Mouse (Mus musculus) midbrain, embryonic 16.5 days (tissue): Measurements from ENCODE around the gene Tnip1. TPM values are rescaled to one million over a fixed set of nuclear protein-coding genes. Genes with fewer than 3 reads are reported as not detected.
A peak's percentile ranks its signal among the peaks of the same experiment; 100 is the strongest.
"Not testable (repeated sequence)": the region's sequence is repeated elsewhere in the genome, so short reads cannot be mapped to it uniquely, and the experiment has no call there.

Experiments
- ATAC-seq: fragments of 200-750 bp; cut with Nextera tagmentation; 2 replicates; pipeline ENCODE4 v1.8.0; 2017; ENCODE audit warnings: moderate TSS enrichment
- H3K27ac ChIP-seq: fragments of 300-500 bp; sonication (generic); 2 replicates; pipeline ENCODE4 v1.5.1; 2014; ENCODE audit warnings: mild to moderate bottlenecking, low read length, mixed read lengths
- H3K27me3 ChIP-seq: fragments of 300-500 bp; sonication (generic); 2 replicates; pipeline ENCODE4 v1.6.1; 2014; ENCODE audit warnings: low read depth, low read length, mixed read lengths; ENCODE audit not compliant: control insufficient read depth, insufficient read depth
- H3K36me3 ChIP-seq: fragments of 300-500 bp; sonication (generic); 2 replicates; pipeline ENCODE4 v1.6.1; 2014; ENCODE audit warnings: mild to moderate bottlenecking, low read length, moderate library complexity, mixed read lengths; ENCODE audit not compliant: control insufficient read depth, insufficient read depth
- H3K4me1 ChIP-seq: fragments of 300-500 bp; sonication (generic); 2 replicates; pipeline ENCODE4 v1.6.1; 2014; ENCODE audit warnings: mild to moderate bottlenecking, low read length, mixed read lengths; ENCODE audit not compliant: control insufficient read depth, insufficient read depth
- H3K4me2 ChIP-seq: fragments of 300-500 bp; sonication (generic); 2 replicates; pipeline ENCODE4 v1.6.1; 2014; ENCODE audit warnings: mild to moderate bottlenecking, low read length, mixed read lengths
- H3K4me3 ChIP-seq: fragments of 300-500 bp; sonication (generic); 2 replicates; pipeline ENCODE4 v1.5.1; 2014; ENCODE audit warnings: low read depth, mild to moderate bottlenecking, low read length, moderate library complexity, mixed read lengths
- H3K9ac ChIP-seq: fragments of 300-500 bp; sonication (generic); 2 replicates; pipeline ENCODE4 v1.6.1; 2014; ENCODE audit warnings: low read depth, low read length, mixed read lengths
- H3K9me3 ChIP-seq: fragments of 300-500 bp; sonication (generic); replicated peaks from 2 replicates; pipeline ENCODE4 v1.6.1; 2014; ENCODE audit warnings: mild to moderate bottlenecking, low read length, mixed read lengths; ENCODE audit not compliant: control insufficient read depth, poor library complexity, severe bottlenecking
- WGBS: fragments of 180-500 bp; shearing (Covaris S2); extraction: QIAGEN DNeasy Blood & Tissue Kit; methylation state at CpG from one replicate; pipeline ENCODE4 v1.1.7; 2014; 5-methylcytosine and 5-hydroxymethylcytosine counted together
- polyA plus RNA-seq: library from polyadenylated mRNA; unstranded; fragments of >200 nt; fragmentation: Nextera tagmentation; extraction: Ambion mirVana; gene quantifications from 2 replicates; pipeline ENCODE4 v1.2.1, GENCODE M21; 2015

Tnip1 gene
- polyA plus RNA-seq, 1 experiment from 2014 or later, result 17.4 TPM

- H3K9me3 ChIP-seq, result no peaks in the 10 kb centered on the region
Measured at GRCm38 (mm10) chr11:54961164-54961850, 1.4 kb downstream of the Tnip1 start.

GRCm38 (mm10) chr11:54960251-54960650 lies 2.5 kb downstream of the Tnip1 start:
- Histone ChIP-seq H3K27me3 (no peaks in the 10 kb centered on the region), H3K36me3 (no peaks in the 10 kb centered on the region), H3K27ac (no peak overlapping the region), H3K9ac (no peak overlapping the region), H3K4me2 (no peak overlapping the region), H3K4me3 (no peak overlapping the region), H3K4me1 (no peaks in the 10 kb centered on the region), H3K9me3 (no peaks in the 10 kb centered on the region)
- 84% methylated on average over 6 of the region's 6 CpGs for WGBS
- no peak for ATAC-seq

More at GRCm38 (mm10) chr11:54961164-54961850, 1.4 kb downstream of the Tnip1 start:
- Histone ChIP-seq H3K9ac (no peak overlapping the region), H3K27ac (no peak overlapping the region), H3K36me3 (no peaks in the 10 kb centered on the region), H3K4me3 (no peak overlapping the region), H3K27me3 (no peaks in the 10 kb centered on the region), H3K4me2 (no peak overlapping the region), H3K4me1 (no peaks in the 10 kb centered on the region)
- no peak for ATAC-seq
- WGBS, result 71% methylated on average over 6 of the region's 6 CpGs

DNA sequence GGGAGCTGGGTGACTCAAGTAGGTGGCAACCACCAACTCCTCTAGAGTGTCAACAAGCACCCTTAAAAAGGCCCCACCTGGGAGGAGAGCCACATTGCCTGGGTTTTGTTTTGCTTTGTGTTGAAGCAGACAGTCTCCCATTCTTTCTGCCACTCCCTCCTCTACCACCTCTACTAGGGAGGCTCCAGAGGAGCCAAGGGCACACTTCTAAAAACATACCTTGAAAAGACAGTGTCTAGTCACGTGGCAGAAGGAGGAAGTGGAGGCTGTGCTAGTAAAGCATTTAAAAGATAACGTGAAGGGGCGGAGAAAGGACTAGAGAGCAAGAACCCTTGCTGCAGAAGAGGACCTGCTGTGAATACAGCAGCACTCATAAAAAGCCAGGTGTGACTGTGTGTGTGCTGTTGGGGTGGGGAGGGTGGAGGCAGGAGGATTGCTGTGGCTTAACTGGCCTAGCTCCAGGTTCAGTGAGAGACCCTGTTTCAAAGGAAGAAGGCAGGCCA lies 4.1 kb downstream of the Tnip1 start:
- H3K36me3 ChIP-seq, result no peaks in the 10 kb centered on the region
- no peaks in the 10 kb centered on the region for H3K27me3 ChIP-seq
- no peak for ATAC-seq
- no peak overlapping the region for H3K4me3 ChIP-seq
- no peaks in the 10 kb centered on the region for H3K9me3 ChIP-seq
- no peak overlapping the region for H3K9ac ChIP-seq
- peaks cover 13% of the 10 kb centered on the region; the same call in 1 of the 2 replicates for H3K4me1 ChIP-seq
- 56% methylated on average over 3 of the region's 3 CpGs for WGBS
- no peak overlapping the region for H3K27ac ChIP-seq
- no peak overlapping the region for H3K4me2 ChIP-seq

GRCm38 (mm10) chr11:54957708-54958107 lies 5.0 kb downstream of the Tnip1 start:
- not testable (repeated sequence) for H3K36me3 ChIP-seq, H3K9me3 ChIP-seq, H3K27ac ChIP-seq, H3K9ac ChIP-seq, H3K4me2 ChIP-seq, ATAC-seq, H3K4me3 ChIP-seq, H3K27me3 ChIP-seq
- peaks cover 13% of the 10 kb centered on the region; the same call in 1 of the 2 replicates for H3K4me1 ChIP-seq
- 92% methylated on average over 3 of the region's 3 CpGs for WGBS

DNA sequence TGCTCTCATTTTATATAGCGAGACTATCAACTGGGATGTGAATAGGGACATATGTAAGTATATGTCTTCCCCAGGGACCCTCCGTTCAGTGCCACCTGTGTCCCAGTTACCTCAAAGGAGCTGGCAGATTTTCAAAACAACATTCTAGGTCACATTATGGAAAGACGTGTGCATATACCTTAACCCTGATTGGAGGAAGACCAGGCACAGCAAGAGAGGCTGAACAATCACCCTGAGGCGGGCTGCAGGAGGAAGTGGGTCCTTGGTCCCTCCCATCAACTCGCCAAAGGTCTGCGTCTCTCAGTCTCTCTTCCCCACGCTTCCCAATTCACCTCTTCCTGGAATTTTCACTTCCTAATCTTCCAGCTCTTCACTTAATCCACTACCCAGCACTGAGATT lies 5.8 kb downstream of the Tnip1 start:
- peaks cover 13% of the 10 kb centered on the region; the same call in 1 of the 2 replicates for H3K4me1 ChIP-seq
- H3K4me3 ChIP-seq, result no peak overlapping the region
- ATAC-seq, result no peak
- 77% methylated on average over 7 of the region's 7 CpGs for WGBS
- no peak overlapping the region for H3K4me2 ChIP-seq
- H3K9me3 ChIP-seq, result no peaks in the 10 kb centered on the region
- H3K36me3 ChIP-seq, result no peaks in the 10 kb centered on the region
- no peaks in the 10 kb centered on the region for H3K27me3 ChIP-seq
- no peak overlapping the region for H3K27ac ChIP-seq
- H3K9ac ChIP-seq, result no peak overlapping the region

GRCm38 (mm10) chr11:54955735-54956480 lies 6.8 kb downstream of the Tnip1 start:
- Histone ChIP-seq H3K4me3 (peak overlapping the region; percentile 81), H3K9me3 (no peaks in the 10 kb centered on the region), H3K4me2 (peak overlapping the region; percentile 71), H3K4me1 (peaks cover 13% of the 10 kb centered on the region; the same call in 1 of the 2 replicates), H3K36me3 (no peaks in the 10 kb centered on the region), H3K9ac (peak overlapping the region; percentile 91), H3K27me3 (no peaks in the 10 kb centered on the region), H3K27ac (peak overlapping the region; percentile 91)
- under 1% methylated on average over 59 of the region's 59 CpGs for WGBS
- peak; percentile 97 for ATAC-seq

DNA sequence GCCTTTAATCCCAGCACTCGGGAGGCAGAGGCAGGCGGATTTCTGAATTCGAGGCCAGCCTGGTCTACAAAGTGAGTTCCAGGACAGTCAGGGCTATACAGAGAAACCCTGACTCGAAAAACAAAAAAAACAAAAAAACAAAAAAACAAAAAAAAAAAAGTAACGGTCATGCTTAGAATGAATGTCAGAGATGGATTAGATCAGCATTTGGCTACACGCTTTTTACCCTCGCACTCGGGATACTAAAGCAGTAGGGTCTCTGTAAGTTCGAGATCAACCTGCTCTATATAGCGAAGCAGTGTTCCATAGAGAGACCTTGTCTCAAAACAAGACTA lies 7.3 kb downstream of the Tnip1 start:
- H3K4me2 ChIP-seq, result peak overlapping the region; percentile 71
- H3K4me1 ChIP-seq, result peaks cover 13% of the 10 kb centered on the region; the same call in 1 of the 2 replicates
- not testable (repeated sequence) for H3K9me3 ChIP-seq, ATAC-seq, H3K27me3 ChIP-seq, H3K36me3 ChIP-seq
- peak overlapping the region; percentile 91; the same call in 1 of the 2 replicates for H3K27ac ChIP-seq
- H3K4me3 ChIP-seq, result peak overlapping the region; percentile 81
- WGBS, result 46% methylated on average over 10 of the region's 10 CpGs
- peak overlapping the region; percentile 91 for H3K9ac ChIP-seq

- 84% methylated on average over 8 of the region's 8 CpGs for WGBS
- ATAC-seq, result no peak
- Histone ChIP-seq H3K4me1 (peaks cover 13% of the 10 kb centered on the region; the same call in 1 of the 2 replicates), H3K27me3 (no peaks in the 10 kb centered on the region), H3K4me2 (no peak overlapping the region), H3K27ac (no peak overlapping the region), H3K9me3 (no peaks in the 10 kb centered on the region), H3K36me3 (no peaks in the 10 kb centered on the region), H3K9ac (no peak overlapping the region), H3K4me3 (no peak overlapping the region)
Measured at GRCm38 (mm10) chr11:54954716-54955115, 8.0 kb downstream of the Tnip1 start.

DNA sequence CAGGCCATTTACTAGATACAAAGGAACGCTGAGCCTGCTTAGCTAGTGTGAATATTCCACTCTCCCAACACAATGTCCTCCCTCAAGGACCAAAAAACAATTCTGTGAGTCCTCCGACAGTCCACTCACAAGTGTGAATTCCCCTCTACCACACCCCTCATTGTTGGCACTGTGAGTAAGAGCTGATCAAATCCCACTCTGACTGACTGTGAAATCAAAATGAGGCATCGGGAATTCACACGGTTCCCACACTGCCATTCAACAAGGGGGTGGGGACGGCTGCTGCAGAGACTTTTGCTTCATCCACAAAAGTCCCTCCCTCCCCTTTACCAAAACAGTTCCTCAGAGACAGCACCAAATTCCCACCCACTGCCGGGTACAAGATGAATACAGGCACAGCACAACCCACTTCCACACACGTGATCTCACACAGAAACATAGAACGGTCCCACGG lies 8.7 kb downstream of the Tnip1 start:
- Histone ChIP-seq H3K27me3 (no peaks in the 10 kb centered on the region), H3K4me2 (peak overlapping the region; percentile 21; the same call in 1 of the 2 replicates), H3K9ac (no peak overlapping the region), H3K36me3 (no peaks in the 10 kb centered on the region), H3K9me3 (no peaks in the 10 kb centered on the region), H3K27ac (no peak overlapping the region), H3K4me1 (peaks cover 13% of the 10 kb centered on the region; the same call in 1 of the 2 replicates), H3K4me3 (no peak overlapping the region)
- 28% methylated on average over 9 of the region's 9 CpGs for WGBS
- no peak for ATAC-seq
